Mouse (Mus musculus) thymus, adult 2 months (tissue): ENCODE measurements around the gene Ptpdc1. TPM values are rescaled to one million over a fixed set of nuclear protein-coding genes. Genes with fewer than 3 reads are reported as not detected.

Experiments
- DNase-seq: peaks from one replicate; pipeline ENCODE4 v3.0.0; 2021
- H3K27ac ChIP-seq: fragments of 200-500 bp; 2 replicates; pipeline ENCODE4 v1.5.1; 2012; ENCODE audit warnings: low read length, control low read depth; ENCODE audit not compliant: control insufficient read depth, insufficient read depth
- H3K27me3 ChIP-seq: fragments of 200-500 bp; 2 replicates; pipeline ENCODE4 v1.6.1; 2012; ENCODE audit warnings: mild to moderate bottlenecking, low read length, moderate library complexity, mixed read lengths; ENCODE audit not compliant: control insufficient read depth, insufficient read depth
- H3K36me3 ChIP-seq: fragments of 200-500 bp; 2 replicates; pipeline ENCODE4 v1.6.1; 2012; ENCODE audit warnings: mild to moderate bottlenecking, low read length, moderate library complexity; ENCODE audit not compliant: control insufficient read depth, insufficient read depth
- H3K4me1 ChIP-seq: fragments of 200-500 bp; replicated peaks from 2 replicates; pipeline ENCODE4 v1.6.1; 2012; ENCODE audit warnings: low read length; ENCODE audit not compliant: control insufficient read depth, insufficient read depth
- H3K4me3 ChIP-seq: fragments of 200-500 bp; 2 replicates; pipeline ENCODE4 v1.5.1; 2012; ENCODE audit warnings: mild to moderate bottlenecking, low read length, control low read depth, moderate library complexity; ENCODE audit not compliant: control insufficient read depth, insufficient read depth
- CTCF ChIP-seq: fragments of 200-500 bp; IDR thresholded peaks from 2 replicates; pipeline ENCODE4 v1.5.1; 2012; ENCODE audit warnings: mild to moderate bottlenecking, control low read depth, low read length, moderate library complexity, borderline replicate concordance; ENCODE audit not compliant: control insufficient read depth, poor library complexity, insufficient read depth; ENCODE audit errors: extremely low read depth
- POLR2A ChIP-seq: fragments of 200-500 bp; IDR thresholded peaks from 2 replicates; pipeline ENCODE4 v1.6.1; 2012; ENCODE audit warnings: mild to moderate bottlenecking, low read length, control low read depth, moderate library complexity; ENCODE audit not compliant: control insufficient read depth, poor library complexity, insufficient read depth; ENCODE audit errors: extremely low read depth
- WGBS: fragments of 180-500 bp; shearing (Covaris S2); methylation state at CpG from one replicate; pipeline ENCODE4 v1.1.7; 2018; 5-methylcytosine and 5-hydroxymethylcytosine counted together
- polyA plus RNA-seq: library from polyadenylated mRNA; depleted of rRNA; stranded (reverse); fragments of >200 nt; gene quantifications from 2 replicates; pipeline ENCODE4 v1.2.3, GENCODE M21; 2012; rRNA removed

Ptpdc1 gene
- polyA plus RNA-seq, 1 experiment = 1.1 TPM

- Histone ChIP-seq H3K4me1 (no peaks in the 10 kb centered on the region), H3K36me3 (no peaks in the 10 kb centered on the region), H3K27me3 (no peaks in the 10 kb centered on the region), H3K27ac (no peak overlapping the region), H3K4me3 (no peak overlapping the region)
- no peak for TF ChIP-seq POLR2A
- TF ChIP-seq CTCF = no peak
- DNase-seq = no peak
Measured at GRCm38 (mm10) chr13:48544391-48544790, 81.1 kb downstream of the Ptpdc1 start.

GRCm38 (mm10) chr13:48540488-48540887 is 85.0 kb downstream of the Ptpdc1 start:
- Histone ChIP-seq H3K36me3 (peaks cover 18% of the 10 kb centered on the region), H3K27me3 (no peaks in the 10 kb centered on the region), H3K27ac (no peak overlapping the region), H3K4me1 (no peaks in the 10 kb centered on the region), H3K4me3 (no peak overlapping the region)
- DNase-seq = no peak
- TF ChIP-seq POLR2A (no peak), CTCF (no peak)
- WGBS = 2% methylated on average over 1 of the region's 1 CpGs

- Histone ChIP-seq H3K4me3 (no peak overlapping the region), H3K27me3 (no peaks in the 10 kb centered on the region), H3K4me1 (no peaks in the 10 kb centered on the region), H3K36me3 (peaks cover 19% of the 10 kb centered on the region), H3K27ac (no peak overlapping the region)
- no peak for DNase-seq
- 98% methylated on average over 5 of the region's 5 CpGs for WGBS
- TF ChIP-seq POLR2A (no peak), CTCF (no peak)
Measured at GRCm38 (mm10) chr13:48533441-48533840, 92.0 kb downstream of the Ptpdc1 start.

- Histone ChIP-seq H3K4me1 (no peaks in the 10 kb centered on the region), H3K27ac (no peak overlapping the region), H3K4me3 (no peak overlapping the region), H3K27me3 (no peaks in the 10 kb centered on the region), H3K36me3 (peaks cover 6% of the 10 kb centered on the region; the same call in 1 of the 2 replicates)
- TF ChIP-seq CTCF (no peak), POLR2A (no peak)
- no peak for DNase-seq
- 87% methylated on average over 2 of the region's 2 CpGs for WGBS
Measured at GRCm38 (mm10) chr13:48531448-48531847, 94.0 kb downstream of the Ptpdc1 start.

- WGBS = 71% methylated on average over 2 of the region's 2 CpGs
- TF ChIP-seq CTCF (no peak), POLR2A (no peak)
- no peak overlapping the region for H3K27ac ChIP-seq
- peaks cover 2% of the 10 kb centered on the region; the same call in 1 of the 2 replicates for H3K4me1 ChIP-seq
- no peak overlapping the region for H3K4me3 ChIP-seq
- no peaks in the 10 kb centered on the region for H3K27me3 ChIP-seq
- no peak for DNase-seq
- peaks cover 3% of the 10 kb centered on the region; the same call in 1 of the 2 replicates for H3K36me3 ChIP-seq
Measured at GRCm38 (mm10) chr13:48530685-48531084, 94.8 kb downstream of the Ptpdc1 start.

- Histone ChIP-seq H3K4me3 (no peak overlapping the region), H3K4me1 (peaks cover 2% of the 10 kb centered on the region; the same call in 1 of the 2 replicates), H3K36me3 (no peaks in the 10 kb centered on the region), H3K27me3 (no peaks in the 10 kb centered on the region), H3K27ac (no peak overlapping the region)
- TF ChIP-seq CTCF (no peak), POLR2A (no peak)
- WGBS = 71% methylated on average over 2 of the region's 2 CpGs
- DNase-seq = no peak
Measured at GRCm38 (mm10) chr13:48529028-48529427, 96.4 kb downstream of the Ptpdc1 start.

GRCm38 (mm10) chr13:48528123-48528871 is 97.2 kb downstream of the Ptpdc1 start:
- Histone ChIP-seq H3K36me3 (no peaks in the 10 kb centered on the region), H3K27me3 (no peaks in the 10 kb centered on the region), H3K27ac (no peak overlapping the region), H3K4me3 (no peak overlapping the region), H3K4me1 (peaks cover 2% of the 10 kb centered on the region; the same call in 1 of the 2 replicates)
- DNase-seq = peak; percentile 54
- no peak for TF ChIP-seq CTCF
- TF ChIP-seq POLR2A = no peak
- WGBS = 58% methylated on average over 15 of the region's 15 CpGs

Other genes with a start within 250 kb of the Ptpdc1 start
- 37.2 and 42.5 TPM in 2 replicates for gene Zfp169, start 112.2 kb downstream of the Ptpdc1 start, polyA plus RNA-seq
- gene A830005F24Rik, start 112.1 kb downstream of the Ptpdc1 start, polyA plus RNA-seq = not detected in 2 replicates
- gene Barx1, start 37.3 kb upstream of the Ptpdc1 start, polyA plus RNA-seq = 0.41 and 1.1 TPM in 2 replicates
- gene Phf2, start 245.5 kb upstream of the Ptpdc1 start, polyA plus RNA-seq = 74.4 and 102 TPM in 2 replicates